Mouse (Mus musculus) gastrocnemius, postnatal 10 days (tissue): ENCODE measurements around the gene Fkbp1a. TPM values are rescaled to one million over a fixed set of nuclear protein-coding genes. Genes with fewer than 3 reads are reported as not detected.
A peak's percentile ranks its signal among the peaks of the same experiment; 100 is the strongest.

ENCODE experiments used
- DNase-seq: peaks from one replicate; pipeline ENCODE4 v3.0.0; 2021; ENCODE audit warnings: mixed read lengths
- long read RNA-seq, 2 experiments: library from polyadenylated mRNA; stranded (forward); transcript quantifications; one replicate each; pipeline ENCODE4 v2.0.0; 2021
- total RNA-seq, 2 experiments: library from RNA; stranded (reverse); gene quantifications; 2 replicates each; pipeline ENCODE4 v1.2.3; 2021

Gene Fkbp1a
- total RNA-seq, result 100 to 1,000 TPM; 238 to 248 TPM
- long read RNA-seq, experiment 1, transcript Fkbp1a-201 (5 exons, 1,658 nt), result major isoform, 267 of 300 reads
- long read RNA-seq, experiment 1, partial matches to known transcripts, result 3 of 300 reads
- long read RNA-seq, experiment 1, other reads (novel, unspliced or antisense), result 27 of 300 reads
- long read RNA-seq, experiment 2, transcript Fkbp1a-201 (5 exons, 1,658 nt), result major isoform, 271 of 312 reads
- long read RNA-seq, experiment 2, partial matches to known transcripts, result 5 of 312 reads
- long read RNA-seq, experiment 2, other reads (novel, unspliced or antisense), result 35 of 312 reads

- peak; percentile 99 for DNase-seq
Observed at GRCm38 (mm10) chr2:151542323-151543062, at the start of gene Fkbp1a. Gene Fkbp1a, plus strand, starts transcription at chr2:151542483.

- peak; percentile 97 for DNase-seq
Observed at GRCm38 (mm10) chr2:151494035-151494803, 48.1 kb upstream of the Fkbp1a start, which contains the start of gene Nsfl1c. Gene Nsfl1c, plus strand, starts transcription at chr2:151494182.

- DNase-seq, result no peak
Observed at GRCm38 (mm10) chr2:151498358-151498757, 43.9 kb upstream of the Fkbp1a start.

- no peak for DNase-seq
Observed at GRCm38 (mm10) chr2:151500442-151501007, 41.8 kb upstream of the Fkbp1a start.

- no peak for DNase-seq
Observed at GRCm38 (mm10) chr2:151504226-151504625, 38.1 kb upstream of the Fkbp1a start.

GRCm38 (mm10) chr2:151512199-151512598, 30.1 kb upstream of the Fkbp1a start:
- DNase-seq, result peak; percentile 35

GRCm38 (mm10) chr2:151513525-151514285, 28.6 kb upstream of the Fkbp1a start:
- no peak for DNase-seq

GRCm38 (mm10) chr2:151519000-151519399, 23.3 kb upstream of the Fkbp1a start:
- DNase-seq, result no peak

GRCm38 (mm10) chr2:151524324-151525041, 17.8 kb upstream of the Fkbp1a start:
- DNase-seq, result no peak

- no peak for DNase-seq
Observed at GRCm38 (mm10) chr2:151525520-151525919, 16.8 kb upstream of the Fkbp1a start.

GRCm38 (mm10) chr2:151528066-151528465, 14.2 kb upstream of the Fkbp1a start:
- DNase-seq, result no peak

- no peak for DNase-seq
Observed at GRCm38 (mm10) chr2:151529169-151529568, 13.1 kb upstream of the Fkbp1a start.

- no peak for DNase-seq
Observed at GRCm38 (mm10) chr2:151530378-151531230, 11.7 kb upstream of the Fkbp1a start.

- DNase-seq, result no peak
Observed at GRCm38 (mm10) chr2:151533632-151534031, 8.7 kb upstream of the Fkbp1a start.

- no peak for DNase-seq
Observed at GRCm38 (mm10) chr2:151535961-151536617, 6.2 kb upstream of the Fkbp1a start.

GRCm38 (mm10) chr2:151536618-151536974, 5.7 kb upstream of the Fkbp1a start:
- DNase-seq, result peak; percentile 39

GRCm38 (mm10) chr2:151538646-151539045, 3.6 kb upstream of the Fkbp1a start:
- no peak for DNase-seq

- peak; percentile 31 for DNase-seq
Observed at GRCm38 (mm10) chr2:151543063-151543895, 996 bp downstream of the Fkbp1a start.

GRCm38 (mm10) chr2:151544673-151545072, 2.4 kb downstream of the Fkbp1a start:
- no peak for DNase-seq
